Mouse (Mus musculus): ENCODE measurements around the gene Gstm4.
"Not testable (repeated sequence)": the region's sequence is repeated elsewhere in the genome, so short reads cannot be mapped to it uniquely, and the experiment has no call there.

The Gstm4 gene

DNA sequence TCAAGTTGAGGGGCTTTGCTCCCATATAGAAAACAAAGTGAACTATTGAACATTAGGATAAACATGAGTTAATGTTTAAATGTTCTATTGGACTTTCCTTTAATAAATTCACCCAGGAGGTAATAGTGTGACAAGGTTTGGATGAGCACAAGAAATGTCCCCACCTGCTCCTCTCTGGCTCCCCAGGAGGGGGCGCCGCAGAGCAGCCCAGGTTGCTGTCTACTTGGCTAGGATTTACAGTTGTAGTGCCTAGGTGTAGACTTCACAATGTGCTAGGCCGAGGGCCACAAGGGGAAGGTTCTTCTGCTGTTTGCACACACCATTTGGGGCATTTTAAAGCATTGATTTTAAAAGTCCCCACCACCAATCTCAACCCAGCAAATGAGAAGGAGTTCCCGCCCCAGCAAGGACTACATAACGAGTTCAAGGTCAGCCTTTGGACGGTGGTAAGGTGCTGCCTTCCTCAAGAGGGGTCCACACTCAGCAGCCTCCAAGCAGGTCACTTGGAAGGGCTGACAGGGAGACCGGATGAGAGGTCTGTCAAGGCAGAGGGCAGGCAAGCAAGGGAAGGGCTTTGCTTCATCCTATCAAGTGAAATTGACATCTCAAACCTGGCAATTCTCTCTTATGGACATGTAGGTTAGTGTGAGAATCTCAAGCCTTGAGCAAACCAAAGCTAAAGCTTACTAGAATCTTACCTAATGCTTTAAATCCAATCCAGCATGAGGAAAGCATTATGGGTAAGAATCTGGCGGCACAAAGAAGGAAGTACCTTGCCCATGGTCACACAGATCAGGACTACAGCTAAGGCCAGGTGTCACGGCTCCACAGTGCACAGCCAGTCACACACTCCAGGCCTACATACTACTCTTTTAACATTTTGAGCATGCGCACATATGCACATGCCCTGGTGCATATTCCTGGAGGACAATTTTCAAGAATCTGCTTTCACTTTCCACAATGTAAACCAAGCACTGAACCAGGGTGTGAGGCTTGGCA, 25.9 kb upstream of the Gstm4 start:
- in situ Hi-C loops (cut with MboI, MseI), result no loop called here

GRCm38 (mm10) chr3:108069231-108069870, 24.7 kb upstream of the Gstm4 start:
- in situ Hi-C loops (cut with MboI, MseI), result loop anchor here in 1 of 2 experiments (5.0 kb wide), 1 partner anchor 57 kb away; no protein-coding TSS in a partner anchor

GRCm38 (mm10) chr3:108068826-108069225, 24.1 kb upstream of the Gstm4 start:
- in situ Hi-C loops (cut with MboI, MseI), result loop anchor here in 1 of 2 experiments (5.0 kb wide), 1 partner anchor 57 kb away; no protein-coding TSS in a partner anchor

- in situ Hi-C loops (cut with MboI, MseI), result loop anchor here in 1 of 2 experiments (5.0 kb wide), 1 partner anchor 55 kb away; no protein-coding TSS in a partner anchor
Observed at GRCm38 (mm10) chr3:108067370-108067934, 22.8 kb upstream of the Gstm4 start.

- in situ Hi-C loops (cut with MboI, MseI), result loop anchor here in 1 of 2 experiments (5.0 kb wide), 1 partner anchor 53 kb away; no protein-coding TSS in a partner anchor
Observed at GRCm38 (mm10) chr3:108065551-108065950, 20.9 kb upstream of the Gstm4 start.

DNA sequence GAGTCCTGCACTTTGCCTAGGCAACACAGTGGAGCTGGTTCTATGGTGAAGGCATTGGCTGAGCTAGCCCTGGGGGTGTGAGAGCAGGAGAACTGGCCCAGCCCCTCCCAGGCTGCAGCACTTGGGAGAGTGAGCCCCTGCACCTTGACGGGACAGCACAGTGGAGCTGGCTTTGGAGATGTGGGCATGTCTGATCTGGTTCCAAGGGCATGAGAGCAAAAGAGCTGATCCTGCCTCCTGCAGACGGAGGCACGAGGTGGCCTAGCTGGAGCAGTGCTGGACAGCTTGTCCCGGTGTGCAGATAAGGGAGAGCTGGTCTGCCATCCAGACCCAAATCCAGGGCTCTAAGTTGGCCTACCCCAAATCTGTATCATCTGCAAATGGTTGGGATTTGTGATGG, 20.0 kb upstream of the Gstm4 start:
- in situ Hi-C loops (cut with MboI, MseI), result loop anchor here in 1 of 2 experiments (5.0 kb wide), 1 partner anchor 52 kb away; no protein-coding TSS in a partner anchor

DNA sequence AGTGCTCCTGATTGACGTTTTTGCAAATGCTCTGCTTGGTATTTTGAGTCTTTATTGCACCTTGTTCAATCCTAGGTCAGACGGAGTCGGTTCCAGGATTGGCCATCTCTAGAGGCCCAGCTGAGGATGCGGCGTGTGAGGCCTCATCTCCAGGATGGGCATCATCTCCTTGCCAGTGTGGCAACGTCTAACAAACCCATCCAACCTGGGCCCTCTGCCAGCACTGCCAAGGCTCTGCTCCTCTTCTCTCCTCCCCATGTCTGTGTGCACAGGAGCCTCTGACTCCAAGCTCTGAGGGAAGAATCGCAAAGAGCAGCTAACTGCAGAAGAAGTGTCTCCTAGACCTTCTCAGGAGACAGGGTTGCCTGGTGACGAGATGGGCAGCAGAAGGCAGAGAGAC, 18.0 kb upstream of the Gstm4 start:
- in situ Hi-C loops (cut with MboI, MseI), result no loop called here

- in situ Hi-C loops (cut with MboI, MseI), result no loop called here
Observed at GRCm38 (mm10) chr3:108061420-108061819, 16.7 kb upstream of the Gstm4 start.

- in situ Hi-C loops (cut with MboI, MseI), result no loop called here
Observed at GRCm38 (mm10) chr3:108050493-108050892, 5.8 kb upstream of the Gstm4 start.

- in situ Hi-C loops (cut with MboI, MseI), result no loop called here
Observed at GRCm38 (mm10) chr3:108048306-108048705, 3.6 kb upstream of the Gstm4 start.

DNA sequence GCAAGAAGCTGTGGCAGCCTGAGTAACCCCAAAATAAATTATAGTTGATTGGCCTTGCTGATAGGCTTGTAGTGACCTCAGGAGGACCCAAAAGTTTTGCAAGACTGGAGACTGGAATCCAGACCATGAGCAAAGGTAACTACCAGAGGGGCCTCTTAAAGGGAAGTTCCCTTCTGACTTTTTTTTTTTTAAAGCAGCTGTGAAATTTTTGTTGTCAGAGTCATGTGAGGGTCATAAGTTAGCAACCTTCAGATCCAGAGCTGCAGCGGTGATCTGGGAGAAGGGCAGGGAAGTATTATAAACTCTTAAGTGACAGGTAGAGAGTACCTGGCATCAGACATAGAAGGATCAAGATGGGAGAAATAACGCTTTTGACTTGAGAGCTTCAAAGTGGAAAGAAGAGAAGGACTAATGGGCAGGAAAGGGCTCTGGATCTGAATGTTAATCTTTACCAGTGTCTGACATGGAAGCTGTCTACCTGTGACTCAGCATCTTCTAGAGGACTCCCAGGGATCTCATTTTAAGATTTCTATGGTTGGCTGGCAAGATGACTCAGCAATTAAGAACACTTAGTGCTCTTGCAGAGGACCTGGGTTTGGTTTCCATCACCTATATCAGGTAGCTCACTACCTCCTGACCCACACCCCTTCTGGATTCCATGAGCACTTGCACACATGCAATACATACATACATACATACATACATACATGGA, 2.4 kb upstream of the Gstm4 start:
- in situ Hi-C loops (cut with MboI, MseI), result no loop called here

GRCm38 (mm10) chr3:108033156-108033555, 11.5 kb downstream of the Gstm4 start:
- in situ Hi-C loops (cut with MboI, MseI), result no loop called here

DNA sequence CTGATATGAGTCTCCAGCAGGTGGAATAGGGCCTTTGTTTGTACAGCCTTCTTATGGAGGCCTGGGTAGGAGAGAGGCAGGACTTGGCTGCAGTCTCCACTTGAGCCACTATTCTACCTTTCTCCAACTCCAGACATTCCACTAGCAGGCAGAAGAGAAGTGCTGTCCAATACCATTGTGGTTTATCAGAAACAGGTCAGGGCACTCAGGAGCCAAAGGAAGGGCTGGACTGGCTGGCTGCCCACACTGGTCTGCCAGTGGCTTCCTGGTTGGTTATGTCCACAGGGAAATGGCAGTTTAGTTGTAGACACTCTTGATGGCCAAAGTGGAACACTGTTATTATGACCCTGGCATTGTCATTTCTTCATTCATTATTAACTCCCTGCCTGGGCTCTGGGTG, 12.6 kb downstream of the Gstm4 start:
- in situ Hi-C loops (cut with MboI, MseI), result no loop called here

DNA sequence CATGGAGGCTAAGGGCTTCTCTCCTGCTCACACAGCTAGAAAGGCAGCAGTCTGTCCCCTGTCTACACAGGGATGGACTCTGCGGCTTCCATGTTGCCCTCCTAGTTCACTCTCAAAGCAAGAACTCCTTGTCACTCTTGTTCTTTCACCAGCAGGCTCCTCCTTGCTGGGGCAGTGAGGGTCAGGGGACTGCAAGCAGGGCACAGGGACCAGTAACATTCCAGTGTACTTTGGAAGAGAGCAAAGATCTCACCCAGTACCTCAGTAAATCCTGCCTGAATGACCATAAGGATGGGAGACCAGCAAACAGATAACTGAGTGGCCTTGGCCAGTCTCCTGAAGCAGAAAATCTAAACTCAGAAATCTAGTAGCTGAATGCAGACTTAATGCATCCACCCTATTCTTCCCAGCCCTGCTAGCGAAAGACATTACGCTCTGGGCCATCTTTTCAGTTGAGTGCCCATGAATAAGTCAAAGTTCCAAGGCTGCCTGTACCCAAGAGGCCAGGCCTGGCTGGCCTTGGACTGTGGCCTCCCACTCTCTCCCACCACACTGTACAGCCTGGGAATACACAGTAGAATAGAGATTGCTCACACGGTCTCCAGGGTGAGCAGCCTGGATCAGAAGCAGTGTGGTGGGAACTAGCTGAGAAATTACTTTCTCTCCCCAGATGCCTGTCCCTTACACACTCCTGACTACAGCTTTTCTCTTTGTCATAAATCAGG, 15.9 kb downstream of the Gstm4 start:
- in situ Hi-C loops (cut with MboI, MseI), result no loop called here

DNA sequence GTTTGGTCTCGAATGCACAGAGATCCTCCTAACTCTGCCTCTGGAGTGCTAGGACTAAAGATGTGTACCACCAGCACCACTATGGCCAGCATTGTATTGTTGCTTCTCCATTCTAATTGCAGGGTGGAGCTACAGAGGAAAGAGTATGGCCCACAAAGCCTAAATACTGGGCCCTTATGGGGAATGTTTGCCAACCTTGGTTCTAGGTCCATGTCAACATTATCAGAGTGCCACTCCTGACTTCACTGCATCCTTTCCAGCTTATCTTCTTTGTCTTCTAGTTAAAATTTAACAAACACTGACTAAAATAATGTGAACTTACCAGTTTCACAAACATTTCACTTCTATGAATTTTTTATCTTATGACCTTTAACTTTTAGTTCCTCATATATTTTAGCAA, 18.1 kb downstream of the Gstm4 start:
- in situ Hi-C loops (cut with MboI, MseI), result no loop called here

DNA sequence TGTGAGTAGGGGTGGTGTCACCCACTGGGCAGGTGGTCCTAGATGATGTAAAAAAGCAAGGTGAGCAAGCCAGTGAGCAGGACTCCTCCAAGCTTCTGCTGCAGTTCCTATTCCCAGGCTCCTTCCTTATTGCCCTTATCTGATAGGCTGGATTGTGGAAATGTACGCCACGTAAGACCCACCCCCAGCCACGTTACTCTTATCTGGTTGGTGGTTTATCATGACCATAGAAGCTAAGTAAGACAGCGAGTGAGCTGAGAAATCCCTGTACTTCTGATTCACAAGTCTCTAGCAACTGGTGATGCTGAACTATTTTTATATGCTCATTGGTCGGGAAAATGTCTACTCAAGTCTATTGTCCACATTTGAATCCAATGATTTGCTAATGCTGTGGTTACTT, 18.6 kb downstream of the Gstm4 start:
- in situ Hi-C loops (cut with MboI, MseI), result no loop called here

DNA sequence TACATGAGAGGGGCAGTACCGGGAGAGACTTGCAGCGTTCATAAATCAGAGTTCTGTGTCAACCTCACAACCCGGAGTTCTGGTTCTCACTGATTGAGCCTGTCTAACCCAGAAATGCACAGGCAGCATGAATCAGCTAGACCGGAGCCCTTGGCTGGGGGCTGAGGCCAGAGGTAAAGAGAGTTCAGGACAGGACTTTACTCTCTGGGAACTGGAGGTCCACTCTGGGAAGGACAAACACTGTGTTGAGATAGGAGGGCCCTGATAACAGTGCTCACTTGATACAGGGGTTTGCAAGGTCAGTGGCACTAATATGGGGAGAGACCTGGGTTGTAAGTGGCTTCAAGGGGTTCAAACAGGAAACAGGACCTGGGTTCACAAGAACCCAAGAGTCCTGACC, 19.4 kb downstream of the Gstm4 start:
- in situ Hi-C loops (cut with MboI, MseI), result no loop called here

DNA sequence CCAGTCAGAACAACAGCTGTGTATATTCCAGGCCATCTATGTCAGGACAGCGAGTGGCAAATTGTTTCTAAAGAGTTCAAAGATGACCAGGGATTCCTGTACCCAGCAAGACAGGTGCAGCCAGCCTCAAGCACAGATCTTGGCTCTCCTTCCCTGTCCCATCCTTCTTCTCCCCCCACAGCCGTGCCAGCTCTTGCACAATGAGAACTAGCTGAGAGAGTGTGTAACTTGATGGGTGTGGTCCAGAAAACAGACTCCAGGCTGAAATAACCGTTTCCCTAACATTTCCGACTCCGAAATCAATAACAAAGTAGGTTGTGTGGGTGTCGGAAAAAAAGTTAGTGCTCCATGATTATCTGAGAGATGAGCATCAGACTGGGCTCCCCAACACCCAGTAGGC, 22.0 kb downstream of the Gstm4 start:
- in situ Hi-C loops (cut with MboI, MseI), result no loop called here

- in situ Hi-C loops (cut with MboI, MseI), result not testable (repeated sequence)
Observed at GRCm38 (mm10) chr3:108020351-108021022, 24.2 kb downstream of the Gstm4 start.

GRCm38 (mm10) chr3:108019226-108019625, 25.5 kb downstream of the Gstm4 start:
- in situ Hi-C loops (cut with MboI, MseI), result not testable (repeated sequence)

Data from T-helper 17 cell (primary cell).